Mouse (Mus musculus) stomach, embryonic 15.5 days (tissue): ENCODE results near the gene Phf21a. TPM values are rescaled to one million over a fixed set of nuclear protein-coding genes. Genes with fewer than 3 reads are reported as not detected.

Source experiments
- ATAC-seq: fragments of 200-750 bp; cut with Nextera tagmentation; 2 replicates; pipeline ENCODE4 v1.8.0; 2017; ENCODE audit warnings: low read depth, moderate number of reproducible peaks, moderate TSS enrichment; ENCODE audit not compliant: insufficient read depth, low FRiP score
- H3K27ac ChIP-seq: fragments of 300-500 bp; sonication (generic); 2 replicates; pipeline ENCODE4 v1.5.1; 2015; ENCODE audit warnings: mild to moderate bottlenecking, inconsistent platforms
- H3K27me3 ChIP-seq: fragments of 300-500 bp; sonication (generic); replicated peaks from 2 replicates; pipeline ENCODE4 v1.6.1; 2015; ENCODE audit warnings: inconsistent platforms
- H3K36me3 ChIP-seq: fragments of 300-500 bp; sonication (generic); 2 replicates; pipeline ENCODE4 v1.6.1; 2015; ENCODE audit warnings: inconsistent platforms
- H3K4me1 ChIP-seq: fragments of 300-500 bp; sonication (generic); 2 replicates; pipeline ENCODE4 v1.6.1; 2015; ENCODE audit warnings: inconsistent platforms
- H3K4me2 ChIP-seq: fragments of 300-500 bp; sonication (generic); 2 replicates; pipeline ENCODE4 v1.6.1; 2015; ENCODE audit warnings: mild to moderate bottlenecking, inconsistent platforms
- H3K4me3 ChIP-seq: fragments of 300-500 bp; sonication (generic); replicated peaks from 2 replicates; pipeline ENCODE4 v1.5.1; 2015; ENCODE audit warnings: inconsistent platforms
- H3K9ac ChIP-seq: fragments of 300-500 bp; sonication (generic); 2 replicates; pipeline ENCODE4 v1.6.1; 2015; ENCODE audit warnings: inconsistent platforms
- H3K9me3 ChIP-seq: fragments of 300-500 bp; sonication (generic); 2 replicates; pipeline ENCODE4 v1.6.1; 2016; ENCODE audit warnings: inconsistent platforms
- WGBS: fragments of 180-500 bp; shearing (Covaris S2); methylation state at CpG from one replicate; pipeline ENCODE4 v1.1.7; 2015; 5-methylcytosine and 5-hydroxymethylcytosine counted together
- polyA plus RNA-seq: library from polyadenylated mRNA; unstranded; fragments of >200 nt; fragmentation: Nextera tagmentation; extraction: Ambion mirVana; gene quantifications from 2 replicates; pipeline ENCODE4 v1.2.1, GENCODE M21; 2015

The Phf21a gene
- polyA plus RNA-seq, 1 experiment from 2014 or later, result 18.8 TPM

GRCm38 (mm10) chr2:92183613-92184076 is 90.7 kb downstream of the Phf21a start:
- peaks cover 11% of the 10 kb centered on the region for H3K4me1 ChIP-seq
- WGBS, result 0% methylated on average over 8 of the region's 40 CpGs
- no peaks in the 10 kb centered on the region for H3K9me3 ChIP-seq
- peak overlapping the region; percentile 100 for H3K27ac ChIP-seq
- no peaks in the 10 kb centered on the region for H3K27me3 ChIP-seq
- peak; percentile 75 for ATAC-seq
- H3K4me2 ChIP-seq, result peak overlapping the region; percentile 80
- peak overlapping the region; percentile 87 for H3K9ac ChIP-seq
- H3K36me3 ChIP-seq, result no peaks in the 10 kb centered on the region
- H3K4me3 ChIP-seq, result peak overlapping the region; percentile 83

DNA sequence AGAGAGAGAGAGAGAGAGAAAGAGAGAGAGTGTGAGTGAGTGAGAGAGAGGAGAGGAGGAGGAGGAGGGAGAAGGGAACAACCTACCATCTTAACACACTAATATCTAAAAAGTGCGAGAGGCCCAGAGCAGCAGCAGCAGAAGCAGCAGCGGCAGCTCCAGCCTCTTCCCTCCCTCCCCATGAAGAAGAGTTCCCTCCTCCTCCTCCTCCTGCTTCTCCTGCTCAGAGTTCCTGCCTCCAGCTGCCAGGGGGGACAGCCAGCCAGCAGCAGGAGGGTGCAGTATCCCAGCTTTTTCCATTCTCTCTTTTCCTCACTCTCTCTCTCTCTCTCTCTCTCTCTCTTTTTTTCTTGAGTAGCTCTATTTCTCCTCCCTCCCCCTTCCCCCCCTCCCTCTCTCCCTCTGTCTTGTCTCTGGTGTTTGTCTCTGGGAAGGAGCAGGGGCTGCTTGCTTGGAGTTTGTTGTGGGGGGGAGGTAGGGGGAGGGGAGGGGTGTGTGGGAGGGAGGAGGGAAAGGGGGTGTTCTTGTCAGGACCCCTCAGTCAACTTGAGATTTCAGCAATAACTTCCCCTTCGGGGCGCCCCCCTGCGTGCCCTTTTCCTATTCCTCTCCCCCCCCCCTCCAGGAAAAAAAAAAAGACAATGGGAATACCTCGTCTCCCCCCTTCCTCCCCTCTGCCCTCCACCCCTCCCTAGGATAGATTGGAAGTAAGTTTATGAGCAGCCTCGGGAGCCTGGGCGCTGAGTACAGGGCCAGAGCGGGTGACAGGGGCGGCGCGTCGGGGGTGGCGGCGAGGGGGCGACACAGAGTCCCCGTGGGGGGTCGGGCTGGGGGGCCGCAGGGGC is 91.4 kb downstream of the Phf21a start:
- Histone ChIP-seq H3K27ac (peak overlapping the region; percentile 100), H3K27me3 (no peaks in the 10 kb centered on the region), H3K36me3 (no peaks in the 10 kb centered on the region), H3K4me1 (peaks cover 11% of the 10 kb centered on the region), H3K9ac (peak overlapping the region; percentile 87), H3K4me2 (peak overlapping the region; percentile 80), H3K4me3 (peak overlapping the region; percentile 83), H3K9me3 (no peaks in the 10 kb centered on the region)
- peak; percentile 63 for ATAC-seq
- WGBS, result 0% methylated on average over 16 of the region's 19 CpGs

GRCm38 (mm10) chr2:92185062-92185765 is 92.3 kb downstream of the Phf21a start:
- no peaks in the 10 kb centered on the region for H3K9me3 ChIP-seq
- no peaks in the 10 kb centered on the region for H3K27me3 ChIP-seq
- peak overlapping the region; percentile 87 for H3K9ac ChIP-seq
- peak overlapping the region; percentile 80 for H3K4me2 ChIP-seq
- peak; percentile 24; the same call in 1 of the 2 replicates for ATAC-seq
- H3K36me3 ChIP-seq, result no peaks in the 10 kb centered on the region
- WGBS, result under 1% methylated on average over 35 of the region's 47 CpGs
- peaks cover 12% of the 10 kb centered on the region for H3K4me1 ChIP-seq
- peak overlapping the region; percentile 83 for H3K4me3 ChIP-seq
- H3K27ac ChIP-seq, result peak overlapping the region; percentile 100

GRCm38 (mm10) chr2:92185766-92186450 is 93.0 kb downstream of the Phf21a start:
- H3K4me3 ChIP-seq, result peak overlapping the region; percentile 83
- H3K36me3 ChIP-seq, result no peaks in the 10 kb centered on the region
- H3K9ac ChIP-seq, result peak overlapping the region; percentile 87
- H3K27ac ChIP-seq, result peak overlapping the region; percentile 100
- peak overlapping the region; percentile 80 for H3K4me2 ChIP-seq
- no peak for ATAC-seq
- no peaks in the 10 kb centered on the region for H3K27me3 ChIP-seq
- WGBS, result 6% methylated on average over 11 of the region's 11 CpGs
- no peaks in the 10 kb centered on the region for H3K9me3 ChIP-seq
- peaks cover 13% of the 10 kb centered on the region for H3K4me1 ChIP-seq

DNA sequence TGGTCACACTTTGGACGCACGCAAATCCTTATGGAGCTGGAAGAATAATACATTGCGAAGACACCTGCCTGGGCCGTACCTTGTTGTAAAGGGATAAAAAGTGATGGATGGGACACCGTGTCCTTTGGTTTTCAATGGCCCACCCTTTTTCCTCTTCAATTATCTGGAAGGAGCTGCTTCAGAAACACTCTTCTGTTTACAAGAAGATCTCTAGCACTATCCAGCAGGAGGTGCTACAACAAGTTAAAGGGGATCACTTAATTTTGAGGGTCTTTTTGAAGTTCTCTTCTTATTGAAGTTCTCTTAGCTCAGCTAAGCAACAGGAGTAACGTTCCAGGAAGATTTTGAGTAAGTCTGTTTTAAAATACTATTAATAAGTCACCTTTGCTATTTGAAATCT is 94.1 kb downstream of the Phf21a start:
- H3K4me3 ChIP-seq, result no peak overlapping the region
- H3K27me3 ChIP-seq, result no peaks in the 10 kb centered on the region
- WGBS, result 51% methylated on average over 6 of the region's 6 CpGs
- H3K9me3 ChIP-seq, result no peaks in the 10 kb centered on the region
- H3K27ac ChIP-seq, result no peak overlapping the region
- ATAC-seq, result no peak
- peaks cover 13% of the 10 kb centered on the region for H3K4me1 ChIP-seq
- H3K36me3 ChIP-seq, result no peaks in the 10 kb centered on the region
- H3K9ac ChIP-seq, result no peak overlapping the region
- H3K4me2 ChIP-seq, result peak overlapping the region; percentile 80

GRCm38 (mm10) chr2:92188744-92189143 is 95.8 kb downstream of the Phf21a start:
- 37% methylated on average over 3 of the region's 3 CpGs for WGBS
- Histone ChIP-seq H3K9ac (no peak overlapping the region), H3K27me3 (no peaks in the 10 kb centered on the region), H3K9me3 (no peaks in the 10 kb centered on the region), H3K4me2 (no peak overlapping the region), H3K36me3 (no peaks in the 10 kb centered on the region), H3K27ac (no peak overlapping the region), H3K4me1 (peaks cover 13% of the 10 kb centered on the region), H3K4me3 (no peak overlapping the region)
- no peak for ATAC-seq

DNA sequence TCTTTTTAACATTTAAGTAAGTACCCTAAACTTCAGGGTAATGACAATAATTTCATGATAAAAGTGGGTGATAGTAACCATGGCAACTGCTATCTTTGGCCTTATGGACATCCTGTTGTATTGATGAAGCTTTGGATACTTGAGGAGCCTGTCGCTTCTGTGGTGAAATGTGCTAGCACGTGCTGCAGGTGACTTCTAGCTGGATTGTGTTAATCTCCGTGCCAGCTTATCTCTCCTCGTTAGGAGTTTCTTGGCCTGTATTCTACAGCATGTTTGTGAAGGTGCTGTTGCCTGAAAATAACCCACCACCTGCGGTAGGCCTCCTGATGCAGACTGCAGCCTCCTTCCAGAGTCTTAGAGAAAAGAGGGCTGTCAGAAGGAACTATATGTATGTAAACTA is 98.0 kb downstream of the Phf21a start:
- Histone ChIP-seq H3K4me2 (no peak overlapping the region), H3K9ac (no peak overlapping the region), H3K9me3 (no peaks in the 10 kb centered on the region), H3K4me1 (peaks cover 13% of the 10 kb centered on the region), H3K4me3 (no peak overlapping the region), H3K27ac (no peak overlapping the region), H3K36me3 (no peaks in the 10 kb centered on the region), H3K27me3 (no peaks in the 10 kb centered on the region)
- 53% methylated on average over 5 of the region's 5 CpGs for WGBS
- no peak for ATAC-seq

DNA sequence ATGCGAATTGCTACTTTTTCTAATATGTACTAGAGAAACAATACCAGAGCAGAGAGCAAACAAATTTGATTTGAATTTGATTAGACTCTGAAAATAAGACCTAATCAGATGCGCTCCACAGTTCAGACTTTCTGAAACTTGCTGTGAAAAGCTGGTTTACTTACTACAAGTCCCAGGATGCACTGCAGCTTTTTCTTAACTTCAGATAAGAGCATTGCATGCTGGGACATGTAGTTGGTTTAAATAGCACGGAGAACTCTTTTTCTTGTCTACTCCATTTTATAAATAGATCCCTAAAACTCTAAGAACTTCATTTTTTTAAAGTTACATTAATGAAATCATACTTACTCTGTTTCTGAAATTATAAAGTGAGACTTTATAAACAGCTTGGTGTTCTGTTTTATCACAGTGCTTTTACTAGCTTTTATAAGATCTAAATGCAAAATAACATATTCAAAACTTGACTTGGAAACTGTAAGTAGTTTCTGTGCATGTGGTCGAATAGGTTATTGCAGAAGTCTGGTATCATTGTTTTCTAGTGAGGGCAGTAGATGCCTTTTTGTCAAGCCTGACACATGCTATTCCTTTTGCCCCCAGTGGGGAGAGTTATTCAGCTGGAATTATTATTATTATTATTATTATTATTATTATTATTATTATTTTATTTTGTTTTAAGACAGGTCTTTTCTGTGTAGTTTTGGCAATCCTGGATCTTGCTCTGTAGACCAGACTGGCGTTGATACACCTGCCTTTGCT is 99.1 kb downstream of the Phf21a start:
- H3K4me2 ChIP-seq, result no peak overlapping the region
- H3K9me3 ChIP-seq, result no peaks in the 10 kb centered on the region
- no peak for ATAC-seq
- WGBS, result 67% methylated on average over 5 of the region's 5 CpGs
- H3K4me3 ChIP-seq, result no peak overlapping the region
- no peaks in the 10 kb centered on the region for H3K36me3 ChIP-seq
- no peaks in the 10 kb centered on the region for H3K27me3 ChIP-seq
- no peak overlapping the region for H3K9ac ChIP-seq
- H3K4me1 ChIP-seq, result peaks cover 7% of the 10 kb centered on the region
- no peak overlapping the region for H3K27ac ChIP-seq

GRCm38 (mm10) chr2:92198126-92198525 is 105.2 kb downstream of the Phf21a start:
- no peak overlapping the region for H3K27ac ChIP-seq
- 51% methylated on average over 6 of the region's 6 CpGs for WGBS
- ATAC-seq, result no peak
- no peak overlapping the region for H3K4me3 ChIP-seq
- no peaks in the 10 kb centered on the region for H3K27me3 ChIP-seq
- H3K9ac ChIP-seq, result no peak overlapping the region
- H3K4me2 ChIP-seq, result no peak overlapping the region
- no peaks in the 10 kb centered on the region for H3K9me3 ChIP-seq
- H3K36me3 ChIP-seq, result no peaks in the 10 kb centered on the region
- peaks cover 3% of the 10 kb centered on the region; the same call in 1 of the 2 replicates for H3K4me1 ChIP-seq

GRCm38 (mm10) chr2:92198747-92199146 is 105.8 kb downstream of the Phf21a start:
- ATAC-seq, result no peak
- WGBS, result 76% methylated on average over 7 of the region's 7 CpGs

DNA sequence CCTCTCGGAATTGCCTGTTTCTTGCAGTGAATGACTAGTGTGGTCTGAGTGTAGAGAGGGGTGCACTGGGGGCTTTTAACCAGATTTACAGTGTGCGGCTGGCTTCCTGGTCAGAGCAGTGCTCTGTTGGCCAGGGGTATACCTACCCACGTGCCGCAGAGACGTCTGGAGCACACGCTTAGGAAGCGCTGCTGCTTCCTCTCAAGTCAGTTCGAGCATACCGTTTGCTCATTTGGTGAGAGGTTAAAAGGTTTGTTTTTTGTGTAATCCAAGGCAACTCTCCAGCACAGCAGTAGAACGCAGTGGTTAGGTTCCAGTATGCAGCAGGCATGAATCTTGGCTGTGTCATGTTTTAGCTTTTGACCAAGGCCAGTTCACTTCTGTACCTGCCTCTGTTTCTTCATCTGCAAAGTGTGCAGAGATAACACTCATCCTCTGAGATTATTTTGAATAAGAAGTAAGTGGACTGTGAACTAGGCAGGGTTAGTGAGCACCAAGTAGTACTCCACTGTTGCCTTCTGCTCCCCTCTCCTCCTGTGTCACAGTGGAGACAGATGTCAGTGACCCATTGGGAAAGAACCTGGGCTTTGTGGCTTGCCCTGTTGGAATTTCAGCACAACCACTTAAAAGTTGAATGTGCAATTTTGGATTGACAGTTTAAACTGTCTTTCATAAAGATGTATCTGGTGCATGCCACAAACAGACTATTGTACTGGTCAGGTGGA is 106.8 kb downstream of the Phf21a start:
- no peak overlapping the region for H3K27ac ChIP-seq

More at GRCm38 (mm10) chr2:92198747-92199146, 105.8 kb downstream of the Phf21a start:
- H3K27ac ChIP-seq, result no peak overlapping the region
- no peaks in the 10 kb centered on the region for H3K27me3 ChIP-seq
- no peaks in the 10 kb centered on the region for H3K9me3 ChIP-seq
- no peak overlapping the region for H3K9ac ChIP-seq
- H3K4me1 ChIP-seq, result peaks cover 3% of the 10 kb centered on the region; the same call in 1 of the 2 replicates
- H3K36me3 ChIP-seq, result no peaks in the 10 kb centered on the region
- H3K4me3 ChIP-seq, result no peak overlapping the region
- no peak overlapping the region for H3K4me2 ChIP-seq

More for the DNA sequence above, 106.8 kb downstream of the Phf21a start:
- no peaks in the 10 kb centered on the region for H3K27me3 ChIP-seq
- no peak for ATAC-seq
- WGBS, result 62% methylated on average over 10 of the region's 10 CpGs
- H3K4me1 ChIP-seq, result peaks cover 6% of the 10 kb centered on the region; the same call in 1 of the 2 replicates
- H3K4me3 ChIP-seq, result no peak overlapping the region
- H3K9me3 ChIP-seq, result no peaks in the 10 kb centered on the region
- no peak overlapping the region for H3K9ac ChIP-seq
- no peak overlapping the region for H3K4me2 ChIP-seq
- H3K36me3 ChIP-seq, result no peaks in the 10 kb centered on the region
